Mouse (Mus musculus) splenic B cell, adult 2 months (primary cell): Measurements from ENCODE around the gene Psmg4.

Experiments used
- DNase-seq: peaks from one replicate; pipeline ENCODE4 v3.0.0-alpha.2; 2011; ENCODE audit warnings: low read depth, low spot score
- H3K27me3 ChIP-seq: 2 replicates; pipeline ENCODE4 v1.6.1; 2012; ENCODE audit warnings: mild to moderate bottlenecking, low read length, moderate library complexity, mixed read lengths; ENCODE audit not compliant: control insufficient read depth, poor library complexity, insufficient read depth, severe bottlenecking
- H3K36me3 ChIP-seq: 2 replicates; pipeline ENCODE4 v1.6.1; 2012; ENCODE audit warnings: mild to moderate bottlenecking, low read length, moderate library complexity, mixed read lengths; ENCODE audit not compliant: control insufficient read depth, poor library complexity, insufficient read depth, severe bottlenecking

Psmg4 gene

DNA sequence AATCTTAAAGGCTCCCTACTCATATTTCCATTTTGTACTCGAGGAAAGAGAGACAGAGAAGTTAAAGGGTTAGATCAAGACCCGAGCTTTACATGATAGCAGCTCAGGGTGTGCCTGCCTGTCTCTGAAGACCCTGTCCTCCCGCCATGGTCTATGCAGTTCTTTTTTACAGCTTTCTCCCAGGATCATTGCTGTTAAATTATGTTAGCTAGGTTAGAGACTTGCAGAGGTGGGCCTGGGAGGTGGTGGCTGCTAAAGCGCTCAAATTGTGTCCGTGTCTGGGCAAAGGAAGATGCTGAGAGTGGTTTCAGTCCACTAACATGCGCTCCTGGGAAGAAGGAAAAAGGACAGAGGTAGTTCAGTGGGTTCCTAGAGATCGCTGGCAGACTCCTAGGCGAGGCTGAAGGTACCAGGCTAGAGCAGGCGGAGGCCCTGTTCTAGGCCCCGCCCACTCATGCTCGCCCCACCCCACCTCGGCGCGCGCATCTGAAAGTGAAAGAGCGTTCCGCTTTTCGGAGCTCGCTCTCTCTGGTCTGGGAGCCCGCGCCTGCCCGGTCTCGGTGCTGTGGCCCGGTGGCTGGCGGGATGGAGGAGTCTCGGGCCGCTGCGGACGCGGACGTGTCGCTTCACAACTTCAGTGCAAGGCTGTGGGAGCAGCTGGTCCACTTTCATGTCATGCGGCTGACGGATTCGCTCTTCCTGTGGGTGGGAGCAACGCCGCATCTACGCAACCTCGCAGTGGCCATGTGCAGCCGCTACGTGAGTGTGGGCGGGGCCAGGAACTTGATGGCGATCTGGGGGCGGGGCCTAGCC, at the start of gene Psmg4:
Gene Psmg4, plus strand, starts transcription at position 474 of the 813 bp plus-strand sequence.
- Histone ChIP-seq H3K27me3 (no peaks in the 10 kb centered on the region), H3K36me3 (peaks cover 5% of the 10 kb centered on the region)
- peak; percentile 94 for DNase-seq

DNA sequence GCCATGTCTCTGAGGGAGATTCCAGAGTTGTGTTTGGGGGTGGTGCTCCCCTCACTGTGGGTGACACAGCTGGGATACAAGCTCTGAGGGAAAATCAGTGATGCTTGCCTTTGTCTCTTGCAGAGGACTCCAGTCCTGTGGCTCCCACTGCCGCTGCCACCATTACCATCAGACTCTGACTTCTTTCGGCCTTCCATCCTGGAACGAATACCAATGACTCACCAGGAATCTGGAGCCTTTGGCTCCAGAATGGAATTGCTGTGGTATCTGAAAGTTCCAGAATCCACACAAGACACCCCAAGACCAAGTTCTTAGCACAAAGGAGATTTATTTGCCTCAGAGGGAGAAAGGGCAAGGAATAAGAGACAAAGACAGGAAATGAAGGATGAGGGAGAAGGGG, 49.7 kb upstream of the Psmg4 start:
- no peaks in the 10 kb centered on the region for H3K36me3 ChIP-seq
- H3K27me3 ChIP-seq: no peaks in the 10 kb centered on the region
- DNase-seq: no peak

DNA sequence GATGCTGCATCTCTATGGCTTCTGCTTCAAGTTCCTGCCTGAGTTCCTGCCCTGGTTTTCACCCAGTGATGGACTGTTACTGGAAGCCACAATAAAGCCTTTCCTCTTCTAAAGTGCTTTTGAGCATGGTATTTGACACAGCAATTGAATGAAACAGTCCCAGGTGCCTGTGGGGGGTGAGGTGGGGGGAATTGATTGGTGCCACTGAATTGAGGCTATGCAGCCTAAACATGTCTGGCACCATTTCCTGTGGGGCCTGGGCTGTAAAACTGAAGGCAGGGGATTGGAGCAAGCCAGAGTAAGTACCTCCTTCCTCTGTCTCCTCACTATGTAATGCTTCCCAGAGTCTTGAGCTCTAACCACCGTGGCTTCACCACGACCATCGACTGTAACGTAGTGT, 48.1 kb upstream of the Psmg4 start:
- no peaks in the 10 kb centered on the region for H3K36me3 ChIP-seq
- no peaks in the 10 kb centered on the region for H3K27me3 ChIP-seq
- no peak for DNase-seq

DNA sequence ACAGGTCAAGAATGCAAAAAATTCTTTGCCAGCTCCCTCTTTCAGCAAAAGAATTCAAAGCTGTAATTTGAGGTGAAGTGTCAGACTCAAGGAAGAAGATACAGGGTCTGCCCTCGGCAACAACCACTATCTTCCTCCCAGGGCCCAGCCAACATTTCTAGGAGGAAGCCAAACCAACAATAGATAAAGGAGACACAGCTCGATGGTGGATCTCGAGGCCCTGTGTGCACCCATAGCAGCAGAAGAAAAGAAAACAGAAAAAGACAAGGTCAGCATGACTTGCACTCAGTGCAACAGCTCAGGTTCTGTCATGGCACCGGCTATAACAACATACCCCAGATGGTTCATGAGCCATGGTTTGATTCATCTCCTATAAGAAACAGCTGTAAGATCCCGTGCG, 46.3 kb upstream of the Psmg4 start:
- Histone ChIP-seq H3K36me3 (no peaks in the 10 kb centered on the region), H3K27me3 (no peaks in the 10 kb centered on the region)
- DNase-seq: no peak

DNA sequence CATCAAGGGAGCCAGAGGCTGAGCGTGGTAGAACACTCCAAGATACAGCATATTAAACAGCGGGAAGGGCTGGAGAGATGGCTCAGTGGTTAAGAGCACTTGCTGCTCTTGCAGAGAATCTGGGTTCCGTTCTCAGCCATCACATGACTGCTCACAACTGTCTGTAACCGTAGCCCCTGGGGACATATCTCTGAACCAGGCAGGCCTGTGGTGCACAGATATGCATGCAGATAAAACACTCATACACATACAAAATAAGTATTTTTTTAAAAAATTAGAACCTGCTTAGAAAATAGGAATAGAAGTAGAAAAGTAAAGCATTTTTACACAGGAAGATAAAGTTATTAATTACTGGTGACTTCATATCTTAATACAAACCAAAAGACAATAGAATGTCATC, 43.9 kb upstream of the Psmg4 start:
- H3K27me3 ChIP-seq: no peaks in the 10 kb centered on the region
- peak; percentile 70 for DNase-seq
- H3K36me3 ChIP-seq: no peaks in the 10 kb centered on the region

DNA sequence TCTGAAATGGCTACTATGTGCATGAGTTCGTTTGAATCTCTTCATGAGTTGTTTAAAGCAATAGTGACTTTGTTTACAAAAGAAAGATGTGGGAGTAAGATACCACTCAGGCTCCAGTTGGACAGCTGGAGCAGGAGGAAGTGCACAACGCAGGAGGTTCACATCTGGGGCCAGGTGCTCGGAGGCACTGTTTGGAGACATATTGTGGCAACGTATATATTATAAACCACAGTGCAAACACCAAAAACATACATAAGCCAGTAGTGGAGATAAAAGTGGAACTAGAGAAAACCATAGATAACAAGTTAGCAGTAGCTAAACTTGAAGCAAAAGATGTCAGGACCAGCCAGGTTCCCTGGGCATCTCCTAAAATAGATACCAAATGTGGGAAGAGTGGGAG, 43.4 kb upstream of the Psmg4 start:
- no peak for DNase-seq
- H3K27me3 ChIP-seq: no peaks in the 10 kb centered on the region
- no peaks in the 10 kb centered on the region for H3K36me3 ChIP-seq

DNA sequence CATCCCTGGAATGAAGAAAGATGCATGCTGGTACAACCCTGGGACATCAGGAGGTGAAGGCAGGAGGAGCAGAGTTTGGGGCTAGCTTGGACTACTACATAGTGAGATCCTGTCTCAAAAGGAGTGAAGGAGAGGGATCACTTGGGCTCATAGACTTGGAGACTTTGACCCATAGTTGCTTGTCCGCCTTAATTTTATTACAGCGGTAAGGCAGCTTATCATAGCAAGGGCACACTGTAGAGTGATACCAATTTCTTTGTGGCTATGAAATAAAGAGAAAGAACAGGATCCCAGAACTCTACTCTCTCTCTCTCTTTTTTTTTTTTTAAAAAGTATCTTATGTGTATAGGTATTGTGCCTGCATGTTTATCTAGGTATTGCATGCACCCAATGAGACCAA, 42.2 kb upstream of the Psmg4 start:
- no peak for DNase-seq
- Histone ChIP-seq H3K27me3 (no peaks in the 10 kb centered on the region), H3K36me3 (no peaks in the 10 kb centered on the region)

DNA sequence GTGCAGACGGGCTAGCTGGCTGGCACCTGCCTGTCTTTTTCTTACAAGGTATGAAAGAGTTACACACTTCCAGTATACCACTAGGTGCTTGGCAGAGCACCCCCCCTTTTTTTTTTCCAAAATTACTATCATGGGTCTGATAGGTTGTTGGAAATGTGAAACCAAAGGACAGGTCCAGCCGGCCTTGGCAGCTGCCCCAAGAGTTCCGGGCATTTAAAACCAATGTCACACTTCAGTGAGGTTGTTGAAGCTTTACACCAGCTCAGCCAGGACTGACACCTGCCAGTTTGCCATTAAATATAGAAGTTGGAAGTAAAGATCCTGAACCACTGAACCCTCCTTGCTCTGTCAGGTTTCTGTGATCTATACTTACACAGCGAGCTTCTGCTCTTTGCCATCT, 37.1 kb upstream of the Psmg4 start:
- no peaks in the 10 kb centered on the region for H3K36me3 ChIP-seq
- no peak for DNase-seq
- H3K27me3 ChIP-seq: no peaks in the 10 kb centered on the region

DNA sequence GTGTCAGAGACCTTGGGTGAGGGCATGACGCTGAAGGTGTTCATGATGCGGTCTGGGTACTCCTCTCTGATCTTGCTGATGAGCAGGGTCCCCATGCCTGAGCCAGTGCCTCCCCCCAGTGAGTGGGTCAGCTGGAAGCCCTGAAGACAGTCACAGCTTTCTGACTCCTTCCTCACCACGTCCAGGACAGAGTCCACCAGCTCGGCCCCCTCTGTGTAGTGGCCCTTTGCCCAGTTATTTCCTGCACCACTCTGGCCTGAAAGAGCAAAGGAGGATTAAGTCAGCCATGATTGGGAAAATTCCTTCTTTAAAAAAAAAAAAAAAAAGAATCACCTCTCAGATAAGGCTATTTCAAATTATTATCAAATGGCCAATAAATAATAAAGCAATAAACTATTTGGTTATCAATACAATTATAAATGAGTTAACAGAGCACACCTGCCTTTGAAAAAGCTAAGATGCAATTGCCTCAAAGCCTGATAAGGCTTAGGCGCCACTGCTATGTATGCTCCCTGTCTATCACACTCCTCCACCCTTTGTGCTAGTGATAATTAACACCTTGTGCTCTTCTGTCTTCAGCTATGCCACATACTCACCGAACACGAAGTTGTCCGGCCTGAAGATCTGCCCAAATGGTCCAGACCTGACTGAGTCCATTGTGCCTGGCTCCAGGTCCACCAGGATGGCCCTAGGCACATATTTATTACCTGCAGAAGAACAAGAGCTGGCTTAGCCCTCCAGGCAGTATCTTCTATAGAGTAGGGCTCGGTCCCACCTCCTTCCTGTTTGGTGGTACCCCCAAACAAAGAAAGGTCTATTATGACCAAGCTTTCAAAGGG, 34.3 kb upstream of the Psmg4 start:
- Histone ChIP-seq H3K36me3 (no peaks in the 10 kb centered on the region), H3K27me3 (no peaks in the 10 kb centered on the region)
- DNase-seq: no peak

DNA sequence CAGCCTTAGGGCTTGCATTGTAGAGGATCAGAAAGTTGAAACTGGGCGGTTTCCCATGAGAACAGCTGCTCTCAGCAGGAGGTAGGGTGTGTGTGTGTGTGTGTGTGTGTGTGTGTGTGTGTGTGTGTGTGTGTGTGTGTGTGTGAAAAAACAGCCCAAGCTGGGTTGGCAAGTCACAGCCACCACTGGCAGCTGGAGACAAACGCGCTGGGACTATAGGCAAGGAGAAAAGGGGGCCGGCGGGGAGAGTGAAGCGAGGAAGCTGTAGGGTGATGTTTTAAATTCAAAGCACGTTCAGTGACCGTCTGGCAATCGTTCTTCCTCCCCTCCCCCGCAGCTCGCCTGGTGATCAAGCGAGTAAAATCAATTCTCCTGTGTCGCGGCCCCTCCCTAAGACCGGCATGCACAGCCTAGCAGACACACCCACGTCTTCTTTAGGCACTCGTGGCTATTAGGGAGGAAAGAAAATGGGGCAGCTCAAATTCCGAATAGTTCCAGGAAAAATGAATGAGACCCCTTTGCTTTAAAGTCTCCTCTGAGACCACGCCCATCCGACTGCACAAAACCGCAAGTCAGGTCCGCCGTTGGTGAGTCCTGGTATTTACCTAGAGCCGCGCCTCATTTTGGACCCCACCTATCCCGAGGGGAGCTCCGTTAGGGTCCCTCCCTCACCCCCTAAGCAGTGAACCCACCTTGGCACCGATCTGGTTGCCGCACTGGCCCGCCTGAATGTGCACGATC, 33.1 kb upstream of the Psmg4 start:
- peak; percentile 68 for DNase-seq
- H3K36me3 ChIP-seq: no peaks in the 10 kb centered on the region
- no peaks in the 10 kb centered on the region for H3K27me3 ChIP-seq

DNA sequence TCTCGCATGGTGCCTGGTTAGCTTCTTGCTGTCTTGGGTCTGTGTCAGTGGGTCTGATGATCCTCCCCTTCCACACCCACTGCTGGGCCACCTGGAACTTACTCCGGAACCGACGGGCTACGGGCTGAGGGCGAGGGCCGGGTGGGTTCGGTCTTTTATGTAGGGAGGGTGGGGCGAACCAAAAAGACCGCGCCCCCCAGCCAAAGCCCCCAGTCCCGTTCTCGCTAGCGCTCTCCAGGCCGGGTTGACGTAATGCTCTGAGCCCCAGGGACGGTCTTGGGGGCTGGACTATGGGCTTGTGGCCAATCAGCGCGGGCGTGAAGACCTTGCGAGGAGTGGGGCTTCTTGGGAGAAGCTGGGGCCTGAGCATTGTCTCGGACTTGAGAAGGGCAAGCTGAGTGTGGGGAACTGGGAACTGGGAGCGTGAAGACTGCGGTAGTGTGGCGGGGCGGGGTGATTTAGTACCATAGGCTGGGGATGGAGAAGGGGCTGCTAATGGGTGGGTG, 32.5 kb upstream of the Psmg4 start, which contains the start of gene Tubb2b:
Gene Tubb2b, minus strand, starts transcription at position 241 of the 506 bp plus-strand sequence.
- Histone ChIP-seq H3K36me3 (no peaks in the 10 kb centered on the region), H3K27me3 (no peaks in the 10 kb centered on the region)
- peak; percentile 76 for DNase-seq

DNA sequence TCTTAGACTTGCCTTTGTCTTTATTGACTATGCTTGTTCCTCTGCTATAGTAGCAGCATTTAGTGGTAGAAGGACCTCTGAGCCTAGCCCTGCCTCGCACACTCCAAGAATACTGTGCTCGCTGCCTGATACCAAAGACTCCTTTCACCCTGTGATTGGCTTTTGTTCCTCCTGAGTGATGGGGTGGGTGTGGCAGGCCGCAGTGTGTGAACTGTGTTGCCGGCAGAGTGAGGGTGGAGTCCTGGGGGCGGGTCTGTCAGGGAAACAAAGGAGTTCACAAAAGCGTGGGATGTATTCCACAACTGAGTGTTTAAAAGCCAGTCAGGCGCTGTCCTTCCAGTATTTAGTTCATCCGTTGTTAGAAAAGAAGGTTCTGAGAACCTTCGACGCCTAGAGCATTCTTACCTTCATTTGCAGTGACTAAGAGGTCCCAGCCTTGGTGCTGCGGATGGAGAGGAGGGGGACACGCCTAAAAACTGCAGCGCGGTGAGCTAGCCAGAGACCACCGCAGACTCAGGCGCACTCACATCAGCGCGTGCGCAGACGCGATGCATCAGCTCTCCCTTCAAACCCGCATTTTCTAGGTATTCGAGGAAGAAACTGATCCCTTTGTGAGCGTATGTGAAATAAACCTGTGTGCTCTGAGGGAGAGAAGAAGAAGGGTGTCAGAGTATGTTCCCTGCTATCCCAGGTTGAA, 31.6 kb upstream of the Psmg4 start:
- DNase-seq: peak; percentile 53
- no peaks in the 10 kb centered on the region for H3K36me3 ChIP-seq
- no peaks in the 10 kb centered on the region for H3K27me3 ChIP-seq

DNA sequence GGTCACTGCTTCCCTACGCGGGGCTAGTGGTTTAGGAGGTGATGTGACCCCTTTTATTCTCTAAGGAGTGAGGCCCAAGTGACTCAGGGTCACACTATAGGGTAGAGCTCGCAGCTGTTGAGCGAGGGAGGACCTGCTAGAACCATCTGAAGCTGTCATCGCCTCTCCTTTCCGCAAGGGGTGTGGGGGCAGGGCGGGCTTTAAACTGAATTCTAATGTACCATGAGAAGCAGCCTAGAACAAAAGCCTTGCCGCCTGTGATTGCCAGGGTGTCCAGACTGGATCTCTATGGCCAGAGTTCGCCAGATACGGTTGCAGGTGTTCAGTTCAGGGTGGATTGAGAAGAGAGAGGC, 31.1 kb upstream of the Psmg4 start:
- H3K27me3 ChIP-seq: no peaks in the 10 kb centered on the region
- peak; percentile 75 for DNase-seq
- no peaks in the 10 kb centered on the region for H3K36me3 ChIP-seq

DNA sequence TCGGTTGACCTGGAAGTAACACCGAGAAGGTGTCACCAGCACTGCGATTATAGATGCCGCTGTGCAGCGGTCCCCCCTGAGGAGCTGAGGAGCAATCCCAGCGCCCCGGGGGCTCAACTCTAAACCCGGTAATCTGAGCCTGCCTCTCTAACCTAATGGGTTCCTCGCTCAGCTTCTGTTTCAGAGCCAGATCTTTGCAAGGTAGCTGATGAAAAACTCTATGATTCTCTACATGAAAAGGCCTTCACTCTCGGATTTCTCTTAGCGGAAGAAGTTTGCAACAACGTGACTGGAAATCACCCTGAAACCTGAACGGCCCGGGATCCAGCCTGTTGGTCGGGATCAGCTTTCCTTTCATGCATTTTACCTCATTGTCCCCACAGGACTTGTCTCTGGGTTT, 30.5 kb upstream of the Psmg4 start:
- no peaks in the 10 kb centered on the region for H3K36me3 ChIP-seq
- DNase-seq: no peak
- H3K27me3 ChIP-seq: no peaks in the 10 kb centered on the region
